Mouse (Mus musculus): Measurements from ENCODE around the gene St3gal3. TPM values are rescaled to one million over a fixed set of nuclear protein-coding genes. Genes with fewer than 3 reads are reported as not detected.
A peak's percentile ranks its signal among the peaks of the same experiment; 100 is the strongest.

Gene St3gal3
- polyA plus RNA-seq, 1 experiment from 2014 or later, result 14.1 TPM

DNA sequence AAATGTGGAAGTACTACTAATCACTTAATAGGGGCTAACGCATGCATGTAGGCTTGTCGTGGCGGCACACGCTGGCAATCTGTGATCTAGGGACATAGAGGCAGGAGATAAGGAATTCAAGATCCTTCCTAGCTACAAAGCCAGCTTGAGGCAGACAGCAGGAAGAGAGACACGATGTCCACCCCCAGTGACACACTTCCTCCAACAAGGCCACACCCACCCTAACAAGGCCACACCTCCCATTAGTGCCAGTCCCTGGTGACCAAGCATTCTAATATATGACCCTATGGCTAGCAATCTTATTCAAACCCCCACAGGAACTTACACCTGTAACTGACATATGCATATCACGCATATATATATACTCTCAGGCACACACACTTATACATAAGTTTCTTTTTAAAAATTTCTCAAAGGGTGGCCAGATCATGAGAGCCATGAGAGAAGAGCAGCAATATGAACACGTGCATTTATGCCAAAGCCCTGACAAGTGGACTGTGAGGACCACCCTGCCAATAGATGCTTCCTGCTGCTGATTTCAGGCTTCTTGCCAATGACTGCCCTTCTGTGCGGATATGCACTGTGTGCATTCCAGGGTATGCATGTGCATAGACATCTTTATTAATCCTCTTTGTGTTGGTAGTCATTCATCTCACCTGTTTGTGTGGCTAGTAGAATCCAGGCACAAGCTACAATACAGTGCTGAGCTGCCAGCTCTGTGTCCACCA is 34.9 kb downstream of the St3gal3 start:
- WGBS, result 87% methylated on average over 8 of the region's 8 CpGs
- no peak for ATAC-seq
- Histone ChIP-seq H3K36me3 (ENCODE audit: control insufficient read depth, insufficient read depth) (no peaks in the 10 kb centered on the region), H3K4me2 (ENCODE audit: low read length) (no peak overlapping the region), H3K9ac (replicated peaks; ENCODE audit: low read depth, low read length) (no peak overlapping the region), H3K4me3 (replicated peaks; ENCODE audit: low read length) (no peak overlapping the region), H3K27me3 (replicated peaks; ENCODE audit: control insufficient read depth, insufficient read depth, low read length) (no peaks in the 10 kb centered on the region), H3K27ac (ENCODE audit: low read length) (no peak overlapping the region), H3K9me3 (ENCODE audit: control insufficient read depth, low read length) (no peaks in the 10 kb centered on the region), H3K4me1 (replicated peaks; ENCODE audit: control insufficient read depth, insufficient read depth, low read length) (no peaks in the 10 kb centered on the region)

DNA sequence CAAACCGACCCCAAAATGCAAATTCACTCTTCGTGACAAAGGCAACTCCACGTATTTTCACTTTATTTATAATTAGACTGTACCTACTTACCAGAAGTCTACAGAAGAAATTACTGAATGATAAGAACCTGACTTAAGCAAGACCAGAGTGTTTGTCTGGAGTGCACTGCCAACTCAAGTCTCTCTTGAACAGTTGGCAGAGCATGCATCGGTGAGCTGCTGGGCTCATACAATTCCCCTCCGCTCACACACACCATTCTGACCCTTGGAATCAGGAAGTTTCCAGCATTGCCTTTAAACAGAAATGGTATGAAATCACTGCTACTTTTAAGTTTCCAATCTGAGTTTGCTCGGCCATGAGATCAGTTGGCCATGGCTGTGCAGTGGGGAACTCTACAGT is 36.1 kb downstream of the St3gal3 start:
- 92% methylated on average over 6 of the region's 6 CpGs for WGBS
- no peak for ATAC-seq
- Histone ChIP-seq H3K27ac (ENCODE audit: low read length) (no peak overlapping the region), H3K4me1 (replicated peaks; ENCODE audit: control insufficient read depth, insufficient read depth, low read length) (no peaks in the 10 kb centered on the region), H3K4me3 (replicated peaks; ENCODE audit: low read length) (no peak overlapping the region), H3K9me3 (ENCODE audit: control insufficient read depth, low read length) (no peaks in the 10 kb centered on the region), H3K4me2 (ENCODE audit: low read length) (no peak overlapping the region), H3K27me3 (replicated peaks; ENCODE audit: control insufficient read depth, insufficient read depth, low read length) (no peaks in the 10 kb centered on the region), H3K9ac (replicated peaks; ENCODE audit: low read depth, low read length) (no peak overlapping the region), H3K36me3 (ENCODE audit: control insufficient read depth, insufficient read depth) (no peaks in the 10 kb centered on the region)

DNA sequence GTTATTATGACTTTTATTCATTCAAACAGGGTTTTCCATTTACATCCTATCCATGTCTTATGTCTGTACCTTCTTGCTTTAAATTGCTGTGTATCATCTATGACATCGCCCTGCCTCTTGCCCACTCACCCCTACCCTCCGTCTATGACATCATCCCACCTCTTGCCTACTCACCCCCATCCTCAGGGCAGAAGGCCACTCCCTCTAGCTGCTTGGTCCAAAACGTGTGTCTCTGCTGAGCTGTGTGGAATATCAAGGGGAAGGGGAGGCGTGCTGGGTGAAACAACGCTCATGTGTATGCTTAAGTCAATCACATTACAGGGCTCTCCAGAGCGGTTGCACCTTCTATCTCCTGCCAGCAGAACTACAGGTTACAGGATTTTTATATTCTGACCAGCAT is 38.6 kb downstream of the St3gal3 start:
- Histone ChIP-seq H3K27ac (ENCODE audit: low read length) (no peak overlapping the region), H3K9me3 (ENCODE audit: control insufficient read depth, low read length) (no peaks in the 10 kb centered on the region), H3K27me3 (replicated peaks; ENCODE audit: control insufficient read depth, insufficient read depth, low read length) (no peaks in the 10 kb centered on the region), H3K4me3 (replicated peaks; ENCODE audit: low read length) (no peak overlapping the region), H3K4me2 (ENCODE audit: low read length) (no peak overlapping the region), H3K4me1 (replicated peaks; ENCODE audit: control insufficient read depth, insufficient read depth, low read length) (no peaks in the 10 kb centered on the region), H3K36me3 (ENCODE audit: control insufficient read depth, insufficient read depth) (no peaks in the 10 kb centered on the region), H3K9ac (replicated peaks; ENCODE audit: low read depth, low read length) (no peak overlapping the region)
- 82% methylated on average over 6 of the region's 6 CpGs for WGBS
- ATAC-seq, result no peak

DNA sequence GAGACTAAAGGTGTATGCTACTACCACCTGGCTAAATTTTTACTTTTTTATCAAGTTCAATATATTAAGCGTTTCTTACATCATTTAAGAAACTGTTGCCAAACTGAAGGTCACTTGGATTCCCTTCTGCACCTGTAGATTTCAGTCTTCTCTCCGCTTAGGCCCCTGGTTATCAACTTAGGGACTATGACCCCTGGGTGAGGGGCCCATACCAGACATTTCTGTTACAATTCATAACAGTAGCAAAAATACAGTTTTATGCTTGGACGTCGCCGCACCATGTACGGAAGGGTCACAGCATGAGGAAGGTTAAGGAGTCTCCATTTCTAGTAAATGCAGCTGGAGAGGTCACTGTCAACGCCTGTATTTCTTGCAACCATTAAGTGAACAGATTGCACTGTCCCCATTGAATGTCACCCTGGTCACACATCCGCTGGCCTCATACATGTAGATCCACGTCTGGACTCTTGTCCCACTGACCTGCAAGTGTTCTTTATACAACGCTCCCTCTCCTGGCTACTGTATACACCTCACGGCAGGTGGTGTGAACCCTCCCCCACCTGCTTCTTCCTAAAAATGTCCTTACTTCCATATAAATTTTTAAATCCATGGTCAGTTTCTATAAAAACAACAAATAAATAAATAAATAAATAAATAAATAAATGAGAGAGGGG is 41.8 kb downstream of the St3gal3 start:
- no peak for ATAC-seq
- Histone ChIP-seq H3K4me3 (replicated peaks; ENCODE audit: low read length) (no peak overlapping the region), H3K4me1 (replicated peaks; ENCODE audit: control insufficient read depth, insufficient read depth, low read length) (no peaks in the 10 kb centered on the region), H3K27me3 (replicated peaks; ENCODE audit: control insufficient read depth, insufficient read depth, low read length) (no peaks in the 10 kb centered on the region), H3K27ac (ENCODE audit: low read length) (no peak overlapping the region), H3K4me2 (ENCODE audit: low read length) (no peak overlapping the region), H3K36me3 (ENCODE audit: control insufficient read depth, insufficient read depth) (no peaks in the 10 kb centered on the region), H3K9ac (replicated peaks; ENCODE audit: low read depth, low read length) (no peak overlapping the region), H3K9me3 (ENCODE audit: control insufficient read depth, low read length) (no peaks in the 10 kb centered on the region)
- WGBS, result 95% methylated on average over 11 of the region's 11 CpGs

DNA sequence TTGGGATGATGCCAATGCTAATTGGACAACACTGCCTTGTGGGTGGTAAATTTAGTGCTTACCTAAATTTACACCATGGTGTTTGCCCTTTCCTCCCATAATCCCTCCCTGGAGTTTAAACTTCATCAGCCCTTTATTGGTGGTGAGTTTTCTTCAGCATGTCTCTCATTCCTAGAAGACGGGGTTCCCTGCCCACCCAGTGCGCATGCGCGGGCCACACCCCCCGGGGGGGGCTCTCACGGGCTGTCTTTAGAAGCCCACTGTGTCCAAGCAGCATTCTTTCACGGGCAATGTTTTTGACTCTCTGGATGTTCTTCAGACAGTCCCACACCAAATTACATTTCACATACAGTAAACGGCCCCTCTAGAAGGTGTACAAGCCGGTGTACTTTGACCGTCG is 44.3 kb downstream of the St3gal3 start:
- no peaks in the 10 kb centered on the region for H3K36me3 ChIP-seq (ENCODE audit: control insufficient read depth, insufficient read depth)
- H3K27me3 ChIP-seq (replicated peaks; ENCODE audit: control insufficient read depth, insufficient read depth, low read length), result no peaks in the 10 kb centered on the region
- H3K27ac ChIP-seq (ENCODE audit: low read length), result no peak overlapping the region
- H3K9ac ChIP-seq (replicated peaks; ENCODE audit: low read depth, low read length), result no peak overlapping the region
- no peak overlapping the region for H3K4me3 ChIP-seq (replicated peaks; ENCODE audit: low read length)
- no peak overlapping the region for H3K4me2 ChIP-seq (ENCODE audit: low read length)
- no peak for ATAC-seq
- no peaks in the 10 kb centered on the region for H3K4me1 ChIP-seq (replicated peaks; ENCODE audit: control insufficient read depth, insufficient read depth, low read length)
- WGBS, result 90% methylated on average over 11 of the region's 11 CpGs
- H3K9me3 ChIP-seq (ENCODE audit: control insufficient read depth, low read length), result no peaks in the 10 kb centered on the region

DNA sequence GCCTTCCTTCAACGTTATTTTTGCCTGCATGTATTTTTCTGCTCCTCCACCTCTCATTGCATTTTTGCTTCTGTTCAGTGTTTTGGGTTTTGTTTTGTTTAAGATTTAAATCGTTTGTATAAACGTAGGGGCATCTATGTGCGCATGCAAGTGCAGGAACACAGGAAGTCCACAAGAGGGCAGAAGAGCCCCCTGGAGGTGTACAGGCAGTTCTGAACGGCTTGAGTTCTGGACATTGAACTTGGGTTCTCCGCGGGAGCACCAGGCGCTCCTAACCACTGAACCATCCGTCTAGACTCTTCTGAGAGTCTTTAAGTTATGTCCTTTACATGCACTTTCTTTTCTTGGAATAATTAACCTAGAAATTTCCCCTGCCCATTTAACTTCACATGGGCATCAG is 44.8 kb downstream of the St3gal3 start:
- Histone ChIP-seq H3K27ac (ENCODE audit: low read length) (no peak overlapping the region), H3K4me2 (ENCODE audit: low read length) (no peak overlapping the region), H3K9ac (replicated peaks; ENCODE audit: low read depth, low read length) (no peak overlapping the region), H3K9me3 (ENCODE audit: control insufficient read depth, low read length) (no peaks in the 10 kb centered on the region), H3K36me3 (ENCODE audit: control insufficient read depth, insufficient read depth) (no peaks in the 10 kb centered on the region), H3K4me3 (replicated peaks; ENCODE audit: low read length) (no peak overlapping the region), H3K4me1 (replicated peaks; ENCODE audit: control insufficient read depth, insufficient read depth, low read length) (no peaks in the 10 kb centered on the region; the same call in 1 of the 2 replicates), H3K27me3 (replicated peaks; ENCODE audit: control insufficient read depth, insufficient read depth, low read length) (no peaks in the 10 kb centered on the region)
- ATAC-seq, result no peak
- WGBS, result 63% methylated on average over 9 of the region's 9 CpGs

DNA sequence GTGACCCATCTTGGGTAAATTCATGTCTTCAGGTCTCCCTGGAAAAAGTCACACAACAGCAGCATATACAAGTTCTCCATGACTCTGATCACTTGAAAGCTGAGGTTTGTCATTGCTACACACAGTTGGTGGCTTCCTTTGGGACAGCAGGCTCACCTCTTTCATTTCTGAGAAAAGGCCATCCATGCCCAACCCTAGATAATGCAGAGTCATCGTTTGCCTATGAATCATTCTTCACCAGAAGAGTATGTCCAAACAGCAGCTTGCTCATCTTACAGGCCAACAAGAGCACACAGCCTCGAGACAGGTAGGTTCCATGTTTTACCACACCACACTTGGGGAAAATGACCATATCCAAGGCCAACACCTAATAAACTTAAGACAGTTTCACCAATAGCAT is 45.9 kb downstream of the St3gal3 start:
- 85% methylated on average over 2 of the region's 2 CpGs for WGBS
- Histone ChIP-seq H3K27ac (ENCODE audit: low read length) (no peak overlapping the region), H3K9ac (replicated peaks; ENCODE audit: low read depth, low read length) (no peak overlapping the region), H3K36me3 (ENCODE audit: control insufficient read depth, insufficient read depth) (no peaks in the 10 kb centered on the region), H3K4me2 (ENCODE audit: low read length) (no peak overlapping the region), H3K27me3 (replicated peaks; ENCODE audit: control insufficient read depth, insufficient read depth, low read length) (no peaks in the 10 kb centered on the region), H3K4me1 (replicated peaks; ENCODE audit: control insufficient read depth, insufficient read depth, low read length) (no peaks in the 10 kb centered on the region; the same call in 1 of the 2 replicates), H3K4me3 (replicated peaks; ENCODE audit: low read length) (no peak overlapping the region), H3K9me3 (ENCODE audit: control insufficient read depth, low read length) (no peaks in the 10 kb centered on the region)
- no peak for ATAC-seq

DNA sequence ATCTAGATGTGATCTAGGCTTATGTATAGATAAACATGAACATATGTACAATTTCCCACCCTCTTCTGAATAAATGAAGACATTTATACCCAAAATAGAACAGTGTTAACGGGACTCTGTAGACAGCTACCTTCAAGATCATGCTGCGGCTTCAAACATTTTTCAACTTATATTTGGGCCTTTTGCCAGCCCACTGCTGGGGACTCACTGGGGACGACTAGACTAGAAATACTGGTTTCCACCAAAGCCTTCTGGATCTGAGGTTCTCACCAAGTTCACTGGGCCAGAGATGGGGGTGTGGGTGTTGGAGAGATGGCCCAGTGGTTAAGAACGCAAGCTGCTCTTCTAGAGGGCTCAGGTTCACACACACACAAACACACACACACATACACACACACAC is 49.7 kb downstream of the St3gal3 start:
- H3K4me1 ChIP-seq (replicated peaks; ENCODE audit: control insufficient read depth, insufficient read depth, low read length), result peaks cover 4% of the 10 kb centered on the region
- H3K9ac ChIP-seq (replicated peaks; ENCODE audit: low read depth, low read length), result no peak overlapping the region
- no peaks in the 10 kb centered on the region for H3K9me3 ChIP-seq (ENCODE audit: control insufficient read depth, low read length)
- WGBS, result 63% methylated on average over 4 of the region's 4 CpGs
- no peaks in the 10 kb centered on the region for H3K36me3 ChIP-seq (ENCODE audit: control insufficient read depth, insufficient read depth)
- no peak overlapping the region for H3K4me2 ChIP-seq (ENCODE audit: low read length)
- no peak overlapping the region for H3K4me3 ChIP-seq (replicated peaks; ENCODE audit: low read length)
- no peaks in the 10 kb centered on the region for H3K27me3 ChIP-seq (replicated peaks; ENCODE audit: control insufficient read depth, insufficient read depth, low read length)
- H3K27ac ChIP-seq (ENCODE audit: low read length), result no peak overlapping the region
- 0 out of 2 replicates have a peak, but pooled peaks have one; percentile 14 for ATAC-seq

DNA sequence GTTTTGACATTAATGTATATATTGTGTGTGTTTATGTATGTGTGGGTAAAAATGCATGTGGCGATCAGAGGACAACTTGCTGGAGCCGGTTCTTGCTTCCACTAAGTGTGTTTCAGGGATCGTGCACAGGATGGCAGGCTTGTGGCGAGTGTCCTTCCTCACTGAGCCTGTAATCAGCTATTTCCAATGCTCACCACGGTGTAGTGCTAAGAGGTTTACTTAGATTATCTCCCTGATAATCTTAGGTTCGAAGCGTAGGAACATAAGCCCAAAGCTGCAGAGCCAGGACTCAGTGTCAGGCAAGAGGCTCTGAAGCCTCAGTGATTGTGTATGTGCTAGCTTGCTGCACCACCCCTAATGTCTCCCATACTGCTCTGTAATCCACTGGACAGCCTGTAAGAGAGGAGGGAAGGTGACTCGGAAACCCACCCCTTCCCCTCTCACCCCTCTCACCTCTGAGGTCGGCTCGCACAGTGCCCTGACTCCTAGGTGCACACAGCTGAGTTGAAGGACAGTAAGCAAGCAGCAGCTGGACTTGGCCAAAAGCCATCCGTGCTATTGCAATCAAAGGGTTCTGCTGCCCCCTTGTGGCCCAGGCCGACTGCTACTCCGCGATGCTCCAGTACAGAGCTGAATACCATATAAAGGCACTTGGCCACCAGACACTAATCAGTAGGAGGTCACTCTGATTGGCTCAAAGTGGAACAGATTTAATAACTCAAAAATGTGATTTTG is 51.3 kb downstream of the St3gal3 start:
- H3K9ac ChIP-seq (replicated peaks; ENCODE audit: low read depth, low read length), result no peak overlapping the region
- no peaks in the 10 kb centered on the region for H3K27me3 ChIP-seq (replicated peaks; ENCODE audit: control insufficient read depth, insufficient read depth, low read length)
- H3K9me3 ChIP-seq (ENCODE audit: control insufficient read depth, low read length), result no peaks in the 10 kb centered on the region
- no peak overlapping the region for H3K4me3 ChIP-seq (replicated peaks; ENCODE audit: low read length)
- H3K4me2 ChIP-seq (ENCODE audit: low read length), result no peak overlapping the region
- no peaks in the 10 kb centered on the region for H3K36me3 ChIP-seq (ENCODE audit: control insufficient read depth, insufficient read depth)
- ATAC-seq, result peak; percentile 84
- H3K4me1 ChIP-seq (replicated peaks; ENCODE audit: control insufficient read depth, insufficient read depth, low read length), result peaks cover 4% of the 10 kb centered on the region
- H3K27ac ChIP-seq (ENCODE audit: low read length), result no peak overlapping the region
- WGBS, result 38% methylated on average over 14 of the region's 14 CpGs

All from forebrain, embryonic 16.5 days (tissue).